Mouse (Mus musculus) left cerebral cortex, postnatal 14 days (tissue): ENCODE data around the gene Pdhx. TPM values are rescaled to one million over a fixed set of nuclear protein-coding genes. Genes with fewer than 3 reads are reported as not detected.

Experiments
- DNase-seq, 2 experiments: peaks; one replicate each; pipeline ENCODE4 v3.0.0; 2021 to 2022; ENCODE audit warnings: low spot score in 2 of 2, mixed read lengths in 1 of 2
- intact Hi-C: fragments of 180-260 bp; cut with DNase I; formaldehyde crosslinking; loops from one replicate; pipeline ENCODE4 v1.15.1; 2025
- long read RNA-seq, 2 experiments: library from polyadenylated mRNA; stranded (forward); transcript quantifications; one replicate each; pipeline ENCODE4 v2.0.0; 2021
- total RNA-seq, 2 experiments: library from RNA; stranded (reverse); gene quantifications; 2 replicates each; pipeline ENCODE4 v1.2.3; 2021

The Pdhx gene
- 10 to 100 TPM; 72.6 to 75.9 TPM for total RNA-seq
- long read RNA-seq, experiment 1, transcript Pdhx-201 (11 exons, 2,506 nt): major isoform, 139 of 154 reads
- long read RNA-seq, experiment 1, partial matches to known transcripts: 6 of 154 reads
- long read RNA-seq, experiment 1, other reads (novel, unspliced or antisense): 9 of 154 reads
- long read RNA-seq, experiment 2, transcript Pdhx-201 (11 exons, 2,506 nt): major isoform, 122 of 129 reads
- long read RNA-seq, experiment 2, partial matches to known transcripts: 3 of 129 reads
- long read RNA-seq, experiment 2, other reads (novel, unspliced or antisense): 4 of 129 reads

GRCm38 (mm10) chr2:103073219-103073982, at the start of gene Pdhx, which contains the start of gene Apip:
TSS of gene Pdhx (minus strand) at chr2:103073513.
TSS of gene Apip (plus strand) at chr2:103073675.
- intact Hi-C loops: loop anchor here (10.0 kb wide), 1 partner anchor 389 kb away; no protein-coding TSS in a partner anchor

GRCm38 (mm10) chr2:103119197-103119854, 46.0 kb upstream of the Pdhx start:
- intact Hi-C loops: no loop called here
- DNase-seq: no peak

More at GRCm38 (mm10) chr2:103073219-103073982, at the start of gene Pdhx, which contains the start of gene Apip:
- peak; percentile 100 for DNase-seq

- intact Hi-C loops: no loop called here
- DNase-seq: no peak
Observed at GRCm38 (mm10) chr2:103118324-103119196, 45.2 kb upstream of the Pdhx start.

- DNase-seq: no peak
- intact Hi-C loops: no loop called here
Observed at GRCm38 (mm10) chr2:103117212-103117611, 43.9 kb upstream of the Pdhx start.

GRCm38 (mm10) chr2:103111669-103112068, 38.4 kb upstream of the Pdhx start:
- DNase-seq: no peak

GRCm38 (mm10) chr2:103106172-103106571, 32.9 kb upstream of the Pdhx start:
- intact Hi-C loops: no loop called here
- DNase-seq: no peak

More at GRCm38 (mm10) chr2:103111669-103112068, 38.4 kb upstream of the Pdhx start:
- intact Hi-C loops: no loop called here

GRCm38 (mm10) chr2:103102595-103102994, 29.3 kb upstream of the Pdhx start:
- intact Hi-C loops: no loop called here
- no peak for DNase-seq

- intact Hi-C loops: loop anchor here (10.0 kb wide), 1 partner anchor 355 kb away; no protein-coding TSS in a partner anchor
- DNase-seq: no peak
Observed at GRCm38 (mm10) chr2:103089521-103089920, 16.2 kb upstream of the Pdhx start.

GRCm38 (mm10) chr2:103088099-103088498, 14.8 kb upstream of the Pdhx start:
- intact Hi-C loops: loop anchor here (10.0 kb wide), 1 partner anchor 357 kb away; no protein-coding TSS in a partner anchor
- no peak for DNase-seq

- DNase-seq: peak; percentile 42 to 71
- intact Hi-C loops: loop anchor here (1.0 to 10.0 kb wide), 2 partner anchors 261 to 358 kb away; no protein-coding TSS in a partner anchor
Observed at GRCm38 (mm10) chr2:103086432-103086831, 13.1 kb upstream of the Pdhx start.

- intact Hi-C loops: loop anchor here (1.0 to 10.0 kb wide), 2 partner anchors 262 to 359 kb away; no protein-coding TSS in a partner anchor
- no peak for DNase-seq
Observed at GRCm38 (mm10) chr2:103085633-103086032, 12.3 kb upstream of the Pdhx start.

GRCm38 (mm10) chr2:103084451-103084850, 11.1 kb upstream of the Pdhx start:
- peak; percentile 25 to 35 for DNase-seq
- intact Hi-C loops: loop anchor here (5.0 to 10.0 kb wide), 2 partner anchors 277 to 360 kb away; no protein-coding TSS in a partner anchor

- no peak for DNase-seq
- intact Hi-C loops: loop anchor here (5.0 to 10.0 kb wide), 2 partner anchors 276 to 362 kb away; no protein-coding TSS in a partner anchor
Observed at GRCm38 (mm10) chr2:103082853-103083252, 9.5 kb upstream of the Pdhx start.

- intact Hi-C loops: loop anchor here (5.0 to 10.0 kb wide), 2 partner anchors 274 to 363 kb away; no protein-coding TSS in a partner anchor
- no peak for DNase-seq
Observed at GRCm38 (mm10) chr2:103081706-103082105, 8.4 kb upstream of the Pdhx start.

- no peak for DNase-seq
Observed at GRCm38 (mm10) chr2:103081117-103081516, 7.8 kb upstream of the Pdhx start.

GRCm38 (mm10) chr2:103070586-103070985, 2.7 kb downstream of the Pdhx start:
- no peak for DNase-seq
- intact Hi-C loops: loop anchor here (10.0 kb wide), 1 partner anchor 386 kb away; no protein-coding TSS in a partner anchor

More at GRCm38 (mm10) chr2:103081117-103081516, 7.8 kb upstream of the Pdhx start:
- intact Hi-C loops: loop anchor here (5.0 to 10.0 kb wide), 2 partner anchors 274 to 364 kb away; no protein-coding TSS in a partner anchor

- DNase-seq: no peak
- intact Hi-C loops: loop anchor here (10.0 kb wide), 1 partner anchor 385 kb away; no protein-coding TSS in a partner anchor
Observed at GRCm38 (mm10) chr2:103069752-103070405, 3.4 kb downstream of the Pdhx start.

GRCm38 (mm10) chr2:103068602-103069001, 4.7 kb downstream of the Pdhx start:
- intact Hi-C loops: no loop called here
- DNase-seq: no peak
